Mouse (Mus musculus) embryonic facial prominence, embryonic 11.5 days (tissue): ENCODE data around the gene Gm10273. TPM values are rescaled to one million over a fixed set of nuclear protein-coding genes. Genes with fewer than 3 reads are reported as not detected.
"Not testable (repeated sequence)": the region's sequence is repeated elsewhere in the genome, so short reads cannot be mapped to it uniquely, and the experiment has no call there.

ENCODE experiments used
- ATAC-seq: fragments of 200-750 bp; cut with Nextera tagmentation; replicated peaks from 2 replicates; pipeline ENCODE4 v1.8.0; 2017; ENCODE audit warnings: low read depth; ENCODE audit not compliant: insufficient number of reproducible peaks, low FRiP score, low TSS enrichment
- DNase-seq: peaks from one replicate; pipeline ENCODE4 v3.0.0-alpha.2; 2015; ENCODE audit warnings: low spot score
- H3K27ac ChIP-seq: fragments of 300-500 bp; sonication (generic); replicated peaks from 2 replicates; pipeline ENCODE4 v1.5.1; 2014; ENCODE audit warnings: mild to moderate bottlenecking, low read depth, low read length, control low read depth
- H3K27me3 ChIP-seq: fragments of 300-500 bp; sonication (generic); 2 replicates; pipeline ENCODE4 v1.6.1; 2014; ENCODE audit warnings: mild to moderate bottlenecking, low read length, moderate library complexity, mixed read lengths; ENCODE audit not compliant: control insufficient read depth, insufficient read depth
- H3K36me3 ChIP-seq: fragments of 300-500 bp; sonication (generic); replicated peaks from 2 replicates; pipeline ENCODE4 v1.6.1; 2014; ENCODE audit warnings: low read depth, mild to moderate bottlenecking, low read length, moderate library complexity, mixed read lengths; ENCODE audit not compliant: control insufficient read depth, insufficient read depth
- H3K4me1 ChIP-seq: fragments of 300-500 bp; sonication (generic); 2 replicates; pipeline ENCODE4 v1.6.1; 2014; ENCODE audit warnings: low read length, mixed read lengths; ENCODE audit not compliant: control insufficient read depth, insufficient read depth
- H3K4me2 ChIP-seq: fragments of 300-500 bp; sonication (generic); 2 replicates; pipeline ENCODE4 v1.6.1; 2014; ENCODE audit warnings: low read depth, mild to moderate bottlenecking, control low read depth, low read length, moderate library complexity
- H3K4me3 ChIP-seq: fragments of 300-500 bp; sonication (generic); 2 replicates; pipeline ENCODE4 v1.5.1; 2014; ENCODE audit warnings: low read depth, low read length, control low read depth
- H3K9ac ChIP-seq: fragments of 300-500 bp; sonication (generic); replicated peaks from 2 replicates; pipeline ENCODE4 v1.6.1; 2014; ENCODE audit warnings: mild to moderate bottlenecking, control low read depth, low read length
- H3K9me3 ChIP-seq: fragments of 300-500 bp; sonication (generic); replicated peaks from 2 replicates; pipeline ENCODE4 v1.6.1; 2016; ENCODE audit warnings: mild to moderate bottlenecking, low read length, inconsistent platforms, mixed read lengths; ENCODE audit not compliant: control insufficient read depth
- WGBS: fragments of 180-500 bp; shearing (Covaris S2); extraction: QIAGEN DNeasy Blood & Tissue Kit; methylation state at CpG from one replicate; pipeline ENCODE4 v1.1.7; 2014; 5-methylcytosine and 5-hydroxymethylcytosine counted together
- polyA plus RNA-seq: library from polyadenylated mRNA; unstranded; fragments of >200 nt; fragmentation: Nextera tagmentation; extraction: Ambion mirVana; gene quantifications from 2 replicates; pipeline ENCODE4 v1.2.1, GENCODE M21; 2014

Gene Gm10273
- polyA plus RNA-seq, result 1.3 and 7.0 TPM in 2 replicates

GRCm38 (mm10) chr10:59395461-59395860 lies at the start of gene Gm10273:
Gene Gm10273, plus strand, starts transcription at chr10:59395632.
- not testable (repeated sequence) for H3K4me3 ChIP-seq, ATAC-seq, H3K27ac ChIP-seq, H3K9me3 ChIP-seq, H3K4me2 ChIP-seq, H3K9ac ChIP-seq, H3K4me1 ChIP-seq, H3K36me3 ChIP-seq, H3K27me3 ChIP-seq, DNase-seq
- WGBS, result 93% methylated on average over 8 of the region's 25 CpGs

- Histone ChIP-seq H3K36me3 (peaks cover 7% of the 10 kb centered on the region), H3K4me3 (no peak overlapping the region), H3K9ac (no peak overlapping the region), H3K27me3 (no peaks in the 10 kb centered on the region), H3K27ac (no peak overlapping the region), H3K4me1 (no peaks in the 10 kb centered on the region), H3K9me3 (no peaks in the 10 kb centered on the region), H3K4me2 (no peak overlapping the region)
- no peak for DNase-seq
- 87% methylated on average over 2 of the region's 2 CpGs for WGBS
- ATAC-seq, result no peak
Observed at GRCm38 (mm10) chr10:59346560-59346959, 48.9 kb upstream of the Gm10273 start.

- Histone ChIP-seq H3K27me3 (no peaks in the 10 kb centered on the region), H3K36me3 (peaks cover 7% of the 10 kb centered on the region), H3K4me2 (no peak overlapping the region), H3K27ac (no peak overlapping the region), H3K9ac (no peak overlapping the region), H3K4me3 (no peak overlapping the region), H3K4me1 (no peaks in the 10 kb centered on the region), H3K9me3 (no peaks in the 10 kb centered on the region)
- DNase-seq (no peak), ATAC-seq (no peak)
- WGBS, result 93% methylated on average over 9 of the region's 9 CpGs
Observed at GRCm38 (mm10) chr10:59348200-59348599, 47.2 kb upstream of the Gm10273 start.

- Histone ChIP-seq H3K27ac (no peak overlapping the region), H3K9ac (no peak overlapping the region), H3K4me3 (no peak overlapping the region), H3K9me3 (no peaks in the 10 kb centered on the region), H3K4me1 (no peaks in the 10 kb centered on the region), H3K36me3 (peaks cover 7% of the 10 kb centered on the region), H3K27me3 (no peaks in the 10 kb centered on the region), H3K4me2 (no peak overlapping the region)
- 91% methylated on average over 2 of the region's 2 CpGs for WGBS
- no peak for DNase-seq
- no peak for ATAC-seq
Observed at GRCm38 (mm10) chr10:59349536-59349935, 45.9 kb upstream of the Gm10273 start.

GRCm38 (mm10) chr10:59353065-59353464 lies 42.4 kb upstream of the Gm10273 start:
- no peak for DNase-seq
- no peak overlapping the region for H3K9ac ChIP-seq
- no peaks in the 10 kb centered on the region for H3K9me3 ChIP-seq
- WGBS, result 63% methylated on average over 1 of the region's 1 CpGs
- H3K27me3 ChIP-seq, result no peaks in the 10 kb centered on the region
- no peaks in the 10 kb centered on the region for H3K4me1 ChIP-seq
- no peak overlapping the region for H3K4me3 ChIP-seq
- H3K4me2 ChIP-seq, result no peak overlapping the region
- no peak overlapping the region for H3K27ac ChIP-seq
- ATAC-seq, result no peak
- peaks cover 6% of the 10 kb centered on the region for H3K36me3 ChIP-seq

- no peak overlapping the region for H3K4me3 ChIP-seq
- H3K36me3 ChIP-seq, result no peaks in the 10 kb centered on the region; the same call in none of the 2 replicates
- no peak for ATAC-seq
- no peak for DNase-seq
- no peaks in the 10 kb centered on the region for H3K27me3 ChIP-seq
- H3K4me1 ChIP-seq, result no peaks in the 10 kb centered on the region
- 84% methylated on average over 12 of the region's 12 CpGs for WGBS
- H3K9ac ChIP-seq, result no peak overlapping the region
- no peak overlapping the region for H3K4me2 ChIP-seq
- no peak overlapping the region for H3K27ac ChIP-seq
- no peaks in the 10 kb centered on the region for H3K9me3 ChIP-seq
Observed at GRCm38 (mm10) chr10:59354120-59354519, 41.3 kb upstream of the Gm10273 start.

- Histone ChIP-seq H3K9ac (no peak overlapping the region), H3K27me3 (no peaks in the 10 kb centered on the region), H3K9me3 (no peaks in the 10 kb centered on the region), H3K36me3 (no peaks in the 10 kb centered on the region; the same call in none of the 2 replicates), H3K4me1 (no peaks in the 10 kb centered on the region), H3K4me3 (no peak overlapping the region), H3K27ac (no peak overlapping the region), H3K4me2 (no peak overlapping the region)
- no peak for ATAC-seq
- 87% methylated on average over 8 of the region's 8 CpGs for WGBS
- DNase-seq, result no peak
Observed at GRCm38 (mm10) chr10:59355020-59355419, 40.4 kb upstream of the Gm10273 start.

GRCm38 (mm10) chr10:59358744-59359143 lies 36.7 kb upstream of the Gm10273 start:
- H3K9me3 ChIP-seq, result no peaks in the 10 kb centered on the region

More at GRCm38 (mm10) chr10:59358744-59359143, 36.7 kb upstream of the Gm10273 start:
- ATAC-seq, result no peak
- H3K9ac ChIP-seq, result no peak overlapping the region
- DNase-seq, result no peak
- H3K27me3 ChIP-seq, result no peaks in the 10 kb centered on the region
- no peaks in the 10 kb centered on the region; the same call in none of the 2 replicates for H3K36me3 ChIP-seq
- H3K4me2 ChIP-seq, result no peak overlapping the region
- no peaks in the 10 kb centered on the region for H3K4me1 ChIP-seq
- no peak overlapping the region for H3K27ac ChIP-seq
- 93% methylated on average over 4 of the region's 4 CpGs for WGBS
- H3K4me3 ChIP-seq, result no peak overlapping the region
